20 mouse cellular contexts compared by ENCODE assay signal in the genomic region with DNA sequence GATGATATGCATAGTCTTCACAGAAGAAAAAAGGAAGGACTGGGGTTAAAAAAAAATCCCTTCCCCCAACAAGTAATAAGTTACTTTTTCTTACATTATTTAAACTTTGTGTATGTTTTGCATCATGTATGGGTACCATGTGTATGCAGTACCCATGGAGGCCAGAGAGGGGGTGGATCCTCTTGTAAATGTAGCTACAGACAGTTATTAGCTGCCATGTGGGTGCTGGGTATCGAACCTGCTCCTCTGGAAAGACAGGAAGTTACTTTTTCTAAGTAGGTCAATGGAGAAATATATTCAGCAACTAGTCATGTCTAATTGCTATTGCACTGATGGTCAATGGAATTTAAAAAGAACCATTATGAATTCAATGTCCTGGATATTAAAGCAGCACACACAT. TPM values are rescaled to one million over a fixed set of nuclear protein-coding genes. Genes with fewer than 3 reads are reported as not detected.
A peak's percentile ranks its signal among the peaks of the same experiment; 100 is the strongest.
DNase-seq lines count a peak whose midpoint lies in the region; TF ChIP-seq lines count a peak whose summit lies in the region.
"Had no signal": no experiment of that assay in that cellular context is flagged by ENCODE, and none has a peak within 500 bp of the region (broad histone marks: within the 10 kb centered on the region; RNA-seq: fewer than 3 reads in every experiment).

No protein-coding gene starts in this region.

- H3K36me3 ChIP-seq in MEL (ENCODE audit: control insufficient read depth in 1 of 2, insufficient read depth in 2 of 2, low read length in 2 of 2): peaks cover 0 to 12% of the 10 kb centered on the region in 2 experiments; a peak in 2 of 4 replicates
- no peaks in the 10 kb centered on the region for H3K36me3 ChIP-seq in macrophage (ENCODE audit: inconsistent target)
- H3K36me3 ChIP-seq: embryonic facial prominence, embryonic 13.5 days; G1E; heart, embryonic 15.5 days; liver, embryonic 12.5 days had no signal

- DNase-seq in left cerebral cortex, adult 2 months (ENCODE audit: extremely low spot score in 1 of 2, low spot score in 2 of 2): no peak
- DNase-seq in left cerebral cortex, postnatal 25 days (ENCODE audit: low spot score in 2 of 2): no peak
- DNase-seq in A20 (ENCODE audit: low read depth, low spot score) (peak; percentile 59), MEL (ENCODE audit: low read depth, low spot score) (peak; percentile 75)
- no peak for DNase-seq in cerebellum, postnatal 25 days
- DNase-seq in Muller cell, postnatal 12 days (ENCODE audit: inconsistent ontology term): no peak
- no peak for DNase-seq in cerebellum, postnatal 36 days
- DNase-seq: adrenal gland, adult 8-10 months; cerebellum, adult 8-10 months; kidney, adult 8-10 months; liver, postnatal 0 days; lung, postnatal 4 days; midbrain, embryonic 14.5 days; thymus, adult 2 months had no signal

- intact Hi-C loops in left cerebral cortex, adult 2 months (cut with DNase I): loop anchor here (2.0 to 5.0 kb wide), 2 partner anchors 64 to 101 kb away; no protein-coding TSS in a partner anchor
- intact Hi-C loops in left cerebral cortex, postnatal 25 days (cut with DNase I): loop anchor here (5.0 kb wide), 1 partner anchor 654 kb away; no protein-coding TSS in a partner anchor

- H3K27ac ChIP-seq in left cerebral cortex, adult 2 months: peak overlapping the region; percentile 73
- H3K27ac ChIP-seq in MEL (ENCODE audit: control insufficient read depth, low read depth, low read length): no peak overlapping the region
- peak overlapping the region; percentile 37 for H3K27ac ChIP-seq in macrophage
- H3K27ac ChIP-seq: embryonic facial prominence, embryonic 13.5 days; heart, embryonic 15.5 days; kidney, postnatal 0 days; liver, embryonic 12.5 days had no signal

- TF ChIP-seq EP300 in MEL (IDR thresholded peaks at IDR 0.05; ENCODE audit: low read depth in 1 of 2, low read length in 2 of 2): no peak

- WGBS in macrophage (ENCODE audit: missing documents): 19% methylated on average over 1 of the region's 1 CpGs

- no peak for TF ChIP-seq RAD21 in MEL (IDR thresholded peaks at IDR 0.05; ENCODE audit: low read depth, low read length)

- TF ChIP-seq CTCF in left cerebral cortex, adult 2 months (IDR thresholded peaks at IDR 0.05): peak; percentile 12
- TF ChIP-seq CTCF in MEL (IDR thresholded peaks at IDR 0.05 in 2 of 3, conservative IDR thresholded peaks at IDR 0.05 in 1 of 3; ENCODE audit: control insufficient read depth in 1 of 3, insufficient read depth in 1 of 3, low read depth in 2 of 3, low read length in 3 of 3, poor library complexity in 1 of 3, severe bottlenecking in 1 of 3): peak in 2 of 3 experiments; percentile 29 to 34; a peak in 3 of 6 replicates

- H3K27me3 ChIP-seq in MEL (ENCODE audit: control insufficient read depth in 1 of 2, insufficient read depth in 2 of 2, low read length in 2 of 2): no peaks in the 10 kb centered on the region
- H3K27me3 ChIP-seq: embryonic facial prominence, embryonic 13.5 days; heart, embryonic 15.5 days; liver, embryonic 12.5 days had no signal

- H3K4me1 ChIP-seq in MEL (ENCODE audit: control insufficient read depth in 1 of 2, insufficient read depth in 2 of 2, low read length in 2 of 2): peaks cover 3 to 15% of the 10 kb centered on the region in 2 experiments; a peak in 3 of 4 replicates

- no peak overlapping the region for H3K9ac ChIP-seq in MEL (ENCODE audit: control insufficient read depth, low read depth, low read length, poor library complexity, severe bottlenecking)
- H3K9ac ChIP-seq: embryonic facial prominence, embryonic 13.5 days; heart, embryonic 15.5 days; liver, embryonic 12.5 days; liver, postnatal 0 days had no signal

- no peak for TF ChIP-seq POLR2A in MEL (IDR thresholded peaks at IDR 0.05; ENCODE audit: control insufficient read depth in 1 of 2, insufficient read depth in 1 of 2, low read depth in 1 of 2, low read length in 2 of 2, poor library complexity in 1 of 2)

- H3K4me3 ChIP-seq in left cerebral cortex, adult 2 months: no peak overlapping the region
- H3K4me3 ChIP-seq in MEL (ENCODE audit: control insufficient read depth in 1 of 2, insufficient read depth in 1 of 2, low read depth in 2 of 2, low read length in 2 of 2) (no peak overlapping the region; a peak in 1 of 4 replicates), macrophage (ENCODE audit: inconsistent target) (no peak overlapping the region)
- H3K4me3 ChIP-seq: embryonic facial prominence, embryonic 13.5 days; heart, embryonic 15.5 days; liver, embryonic 12.5 days had no signal

- H3K9me3 ChIP-seq in MEL (replicated peaks; ENCODE audit: insufficient read depth, low read length): no peaks in the 10 kb centered on the region
- H3K9me3 ChIP-seq: embryonic facial prominence, embryonic 13.5 days; G1E; heart, embryonic 15.5 days; liver, embryonic 12.5 days had no signal

- H3K79me2 ChIP-seq in MEL (ENCODE audit: control insufficient read depth, insufficient read depth, low read length, poor library complexity) (peaks cover 3% of the 10 kb centered on the region; the same call in 1 of the 2 replicates), macrophage (ENCODE audit: inconsistent target) (no peaks in the 10 kb centered on the region)

TF ChIP-seq in MEL, 35 proteins besides CTCF, POLR2A, EP300 and RAD21:
- TF ChIP-seq ELF1 (IDR thresholded peaks at IDR 0.05; ENCODE audit: low read depth, low read length) (no peak), USF1 (IDR thresholded peaks at IDR 0.05; ENCODE audit: low read depth, low read length) (no peak), JUND (IDR thresholded peaks at IDR 0.05; ENCODE audit: low read depth, low read length) (no peak), SIN3A (IDR thresholded peaks at IDR 0.05; ENCODE audit: low read length) (peak; percentile 44; the same call in 1 of the 2 replicates), MYC (IDR thresholded peaks at IDR 0.05; ENCODE audit: low read depth, low read length) (peak; percentile 82), ZC3H11A (IDR thresholded peaks at IDR 0.05; ENCODE audit: low read depth, low read length) (peak; percentile 14; the same call in 1 of the 2 replicates), HCFC1 (IDR thresholded peaks at IDR 0.05; ENCODE audit: low read depth, low read length) (peak; percentile 58)

RNA-seq across cellular contexts. Expression of a gene that starts 3.2 kb away (rescaled TPM):
- 10 to 100 TPM; 18.8 to 21.7 TPM for total RNA-seq in left cerebral cortex, adult 2 months (2021)
- total RNA-seq in left cerebral cortex, postnatal 25 days (2021): 10 to 100 TPM; 18.7 to 20.5 TPM
- total RNA-seq in MEL (2012; rRNA removed): 27.0 and 28.9 TPM in 2 replicates
- polyA plus RNA-seq in MEL (2012; ENCODE audit: insufficient read depth in 1 of 2, insufficient read length in 2 of 2, low read depth in 1 of 2, low replicate concordance in 2 of 2, missing spikeins in 1 of 2): 100 to 1,000 TPM in 1 of 2 experiments, 10 to 100 TPM in 1; 36.9 to 108 TPM
- total RNA-seq in macrophage (2018; cell fraction: chromatin; rRNA removed): 10 to 100 TPM in 22 of 26 experiments, 1 to 10 TPM in 4; 5.1 to 25.3 (median 17.4) TPM
- total RNA-seq in macrophage (2018; cell fraction: cytosol; rRNA removed): 10 to 100 TPM; 23.5 to 37.4 (median 31.0) TPM
- total RNA-seq in macrophage (2018; cell fraction: nucleus; rRNA removed): 10 to 100 TPM in 25 of 26 experiments, 1 to 10 TPM in 1; 8.6 to 32.0 (median 20.4) TPM
- polyA plus RNA-seq in macrophage (2018): 31.0 to 53.6 TPM (median 37.0 TPM) in 3 replicates

RNA-seq across cellular contexts. Expression of a gene that starts 32.6 kb away (rescaled TPM):
- 10 to 100 TPM; 34.2 to 39.5 TPM for total RNA-seq in left cerebral cortex, adult 2 months (2021)
- 10 to 100 TPM; 34.0 to 34.9 TPM for total RNA-seq in left cerebral cortex, postnatal 25 days (2021)
- 502 and 524 TPM in 2 replicates for total RNA-seq in MEL (2012; rRNA removed)
- polyA plus RNA-seq in MEL (2012; ENCODE audit: insufficient read depth in 1 of 2, insufficient read length in 2 of 2, low read depth in 1 of 2, low replicate concordance in 2 of 2, missing spikeins in 1 of 2) (100 to 1,000 TPM in 1 of 2 experiments, not detected in 1; 469 TPM), macrophage (2018) (167 to 496 TPM (median 309 TPM) in 3 replicates)
- total RNA-seq in macrophage (2018; cell fraction: chromatin; rRNA removed): 10 to 100 TPM in 11 of 26 experiments, 1 to 10 TPM in 15; 2.9 to 55.4 (median 8.2) TPM
- 100 to 1,000 TPM; 179 to 384 (median 241) TPM for total RNA-seq in macrophage (2018; cell fraction: cytosol; rRNA removed)
- total RNA-seq in macrophage (2018; cell fraction: nucleus; rRNA removed): 10 to 100 TPM; 10.3 to 61.2 (median 24.7) TPM

RNA-seq across cellular contexts. Expression of a gene that starts 59.0 kb away (rescaled TPM):
- total RNA-seq in left cerebral cortex, adult 2 months (2021): 10 to 100 TPM; 30.7 to 32.1 TPM
- total RNA-seq in left cerebral cortex, postnatal 25 days (2021): 10 to 100 TPM; 27.2 to 31.0 TPM
- 15.0 and 16.4 TPM in 2 replicates for total RNA-seq in MEL (2012; rRNA removed)
- 10 to 100 TPM in 1 of 2 experiments, not detected in 1; 16.1 TPM for polyA plus RNA-seq in MEL (2012; ENCODE audit: insufficient read depth in 1 of 2, insufficient read length in 2 of 2, low read depth in 1 of 2, low replicate concordance in 2 of 2, missing spikeins in 1 of 2)
- 100 to 1,000 TPM in 24 of 26 experiments, 10 to 100 TPM in 2; 75.0 to 334 (median 129) TPM for total RNA-seq in macrophage (2018; cell fraction: chromatin; rRNA removed)
- total RNA-seq in macrophage (2018; cell fraction: cytosol; rRNA removed): 100 to 1,000 TPM; 225 to 568 (median 292) TPM
- 100 to 1,000 TPM; 152 to 371 (median 210) TPM for total RNA-seq in macrophage (2018; cell fraction: nucleus; rRNA removed)
- 189 to 289 TPM (median 212 TPM) in 3 replicates for polyA plus RNA-seq in macrophage (2018)

Comparison
In these comparisons a context has a peak if more than half of its experiments do, and no peak if none do; other contexts are left out.
1. DNase-seq: peak in A20 (single experiment) and MEL (single experiment); none in left cerebral cortex, adult 2 months (0 of 2), left cerebral cortex, postnatal 25 days (0 of 2), cerebellum, postnatal 25 days (0 of 2), Muller cell, postnatal 12 days (single experiment) and cerebellum, postnatal 36 days (0 of 2).
2. RNA of a gene that starts 32.6 kb away (total RNA-seq): 502 to 524 TPM in MEL; 34.2 to 39.5 TPM in left cerebral cortex, adult 2 months and 34.0 to 34.9 TPM in left cerebral cortex, postnatal 25 days; every median in the first group is over 10 times any median in the second.